Mouse (Mus musculus) lung, postnatal 0 days (tissue): Measurements from ENCODE around the gene Mpped2.

Experiments
- CTCF ChIP-seq: IDR thresholded peaks from 2 replicates; pipeline ENCODE4 v1.5.1; 2016; ENCODE audit warnings: antibody characterized with exemption, mild to moderate bottlenecking
- EP300 ChIP-seq: IDR thresholded peaks from 2 replicates; pipeline ENCODE4 v1.6.1; 2016; ENCODE audit warnings: antibody characterized with exemption, mild to moderate bottlenecking, control low read depth

- TF ChIP-seq CTCF: no peak
- TF ChIP-seq EP300: no peak
Measured at GRCm38 (mm10) chr2:106744086-106744485, 51.0 kb downstream of the Mpped2 start.
